Mouse (Mus musculus) frontal cortex, postnatal 36 days (tissue): Measurements from ENCODE around the gene Olfr1396.
"Not testable (repeated sequence)": the region's sequence is repeated elsewhere in the genome, so short reads cannot be mapped to it uniquely, and the experiment has no call there.

Source experiments
- DNase-seq, 2 experiments: peaks; one replicate each; pipeline ENCODE4 v3.0.0; 2022; ENCODE audit warnings: low spot score in 2 of 2

Olfr1396 gene

GRCm38 (mm10) chr11:49090551-49090950, 24.1 kb downstream of the Olfr1396 start:
- no peak for DNase-seq

GRCm38 (mm10) chr11:49089735-49090507, 24.8 kb downstream of the Olfr1396 start:
- no peak for DNase-seq

- no peak for DNase-seq
Measured at GRCm38 (mm10) chr11:49088990-49089652, 25.6 kb downstream of the Olfr1396 start.

GRCm38 (mm10) chr11:49087830-49088616, 26.7 kb downstream of the Olfr1396 start:
- no peak for DNase-seq

- no peak for DNase-seq
Measured at GRCm38 (mm10) chr11:49086858-49087361, 27.8 kb downstream of the Olfr1396 start.

GRCm38 (mm10) chr11:49084875-49085274, 29.8 kb downstream of the Olfr1396 start:
- no peak for DNase-seq

- DNase-seq, result no peak
Measured at GRCm38 (mm10) chr11:49084385-49084784, 30.3 kb downstream of the Olfr1396 start.

- no peak for DNase-seq
Measured at GRCm38 (mm10) chr11:49083808-49084207, 30.9 kb downstream of the Olfr1396 start.

GRCm38 (mm10) chr11:49083146-49083545, 31.5 kb downstream of the Olfr1396 start:
- peak in 1 of 2 experiments; percentile 28 for DNase-seq

GRCm38 (mm10) chr11:49081886-49082285, 32.8 kb downstream of the Olfr1396 start:
- no peak for DNase-seq

- DNase-seq, result no peak
Measured at GRCm38 (mm10) chr11:49081356-49081755, 33.3 kb downstream of the Olfr1396 start.

GRCm38 (mm10) chr11:49080636-49081035, 34.0 kb downstream of the Olfr1396 start:
- DNase-seq, result no peak

- no peak for DNase-seq
Measured at GRCm38 (mm10) chr11:49078719-49079118, 36.0 kb downstream of the Olfr1396 start.

GRCm38 (mm10) chr11:49077012-49077411, 37.7 kb downstream of the Olfr1396 start:
- no peak for DNase-seq

GRCm38 (mm10) chr11:49076001-49076757, 38.5 kb downstream of the Olfr1396 start, which contains the start of gene Ifi47:
TSS of gene Ifi47 (plus strand) at chr11:49076587.
- not testable (repeated sequence) for DNase-seq

- no peak for DNase-seq
Measured at GRCm38 (mm10) chr11:49068358-49068757, 46.3 kb downstream of the Olfr1396 start.

- not testable (repeated sequence) for DNase-seq
Measured at GRCm38 (mm10) chr11:49063713-49064469, 50.8 kb downstream of the Olfr1396 start, which contains the start of gene Tgtp2. TSS of gene Tgtp2 (minus strand) at chr11:49064206.

- DNase-seq, result not testable (repeated sequence)
Measured at GRCm38 (mm10) chr11:49061865-49062264, 52.8 kb downstream of the Olfr1396 start.

- DNase-seq, result not testable (repeated sequence)
Measured at GRCm38 (mm10) chr11:49060061-49060460, 54.6 kb downstream of the Olfr1396 start.
